Mouse (Mus musculus) limb, embryonic 13.5 days (tissue): ENCODE measurements around the gene Abcb5. TPM values are rescaled to one million over a fixed set of nuclear protein-coding genes. Genes with fewer than 3 reads are reported as not detected.

Source experiments
- ATAC-seq: fragments of 200-750 bp; cut with Nextera tagmentation; 2 replicates; pipeline ENCODE4 v1.8.0; 2017; ENCODE audit warnings: low read depth, moderate number of reproducible peaks, moderate TSS enrichment; ENCODE audit not compliant: low FRiP score
- H3K27ac ChIP-seq: fragments of 300-500 bp; sonication (generic); 2 replicates; pipeline ENCODE4 v1.5.1; 2015; ENCODE audit warnings: inconsistent platforms, mild to moderate bottlenecking, moderate library complexity
- H3K27me3 ChIP-seq: fragments of 300-500 bp; sonication (generic); 2 replicates; pipeline ENCODE4 v1.6.1; 2015; ENCODE audit warnings: mild to moderate bottlenecking, inconsistent platforms
- H3K36me3 ChIP-seq: fragments of 300-500 bp; sonication (generic); 2 replicates; pipeline ENCODE4 v1.6.1; 2015; ENCODE audit warnings: inconsistent platforms, mild to moderate bottlenecking, moderate library complexity
- H3K4me1 ChIP-seq: fragments of 300-500 bp; sonication (generic); 2 replicates; pipeline ENCODE4 v1.6.1; 2015; ENCODE audit warnings: inconsistent platforms
- H3K4me2 ChIP-seq: fragments of 300-500 bp; sonication (generic); replicated peaks from 2 replicates; pipeline ENCODE4 v1.6.1; 2015; ENCODE audit warnings: inconsistent platforms, mild to moderate bottlenecking, moderate library complexity
- H3K4me3 ChIP-seq: fragments of 300-500 bp; sonication (generic); 2 replicates; pipeline ENCODE4 v1.5.1; 2015; ENCODE audit warnings: moderate library complexity, mild to moderate bottlenecking, inconsistent platforms
- H3K9ac ChIP-seq: fragments of 300-500 bp; sonication (generic); 2 replicates; pipeline ENCODE4 v1.6.1; 2015; ENCODE audit warnings: mild to moderate bottlenecking, inconsistent platforms
- H3K9me3 ChIP-seq: fragments of 300-500 bp; sonication (generic); 2 replicates; pipeline ENCODE4 v1.6.1; 2016; ENCODE audit warnings: inconsistent platforms
- WGBS: fragments of 180-500 bp; shearing (Covaris S2); methylation state at CpG from one replicate; pipeline ENCODE4 v1.1.7; 2015; 5-methylcytosine and 5-hydroxymethylcytosine counted together
- polyA plus RNA-seq: library from polyadenylated mRNA; unstranded; fragments of >200 nt; fragmentation: Nextera tagmentation; extraction: Ambion mirVana; gene quantifications from 2 replicates; pipeline ENCODE4 v1.2.1, GENCODE M21; 2015

Gene Abcb5
- polyA plus RNA-seq, 1 experiment from 2014 or later: 0.04 TPM

DNA sequence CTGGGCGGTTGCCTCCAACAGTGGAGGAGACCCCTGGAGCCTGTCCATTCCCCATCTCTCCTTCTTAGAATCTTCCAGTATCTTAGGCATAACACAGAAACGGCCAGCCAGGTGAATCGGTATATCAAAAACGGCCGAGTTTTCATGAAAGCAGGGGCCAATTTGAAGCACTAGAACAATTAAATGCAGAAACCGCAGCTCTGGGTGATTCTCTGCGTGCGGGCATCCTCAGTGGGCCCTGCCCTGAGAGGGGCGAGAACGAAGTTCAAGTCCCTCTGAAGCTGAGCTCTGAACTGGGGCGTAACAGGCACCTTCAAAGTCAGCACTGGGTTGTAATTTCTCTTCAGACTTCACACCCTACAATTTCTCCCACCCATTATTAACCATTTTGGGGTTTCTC is 128.9 kb downstream of the Abcb5 start:
- Histone ChIP-seq H3K9me3 (no peaks in the 10 kb centered on the region), H3K27ac (no peak overlapping the region), H3K36me3 (no peaks in the 10 kb centered on the region), H3K9ac (no peak overlapping the region), H3K4me3 (peak overlapping the region; percentile 58), H3K4me2 (peak overlapping the region; percentile 95), H3K4me1 (peaks cover 12% of the 10 kb centered on the region), H3K27me3 (peaks cover 67% of the 10 kb centered on the region)
- 3% methylated on average over 11 of the region's 11 CpGs for WGBS
- ATAC-seq: no peak

DNA sequence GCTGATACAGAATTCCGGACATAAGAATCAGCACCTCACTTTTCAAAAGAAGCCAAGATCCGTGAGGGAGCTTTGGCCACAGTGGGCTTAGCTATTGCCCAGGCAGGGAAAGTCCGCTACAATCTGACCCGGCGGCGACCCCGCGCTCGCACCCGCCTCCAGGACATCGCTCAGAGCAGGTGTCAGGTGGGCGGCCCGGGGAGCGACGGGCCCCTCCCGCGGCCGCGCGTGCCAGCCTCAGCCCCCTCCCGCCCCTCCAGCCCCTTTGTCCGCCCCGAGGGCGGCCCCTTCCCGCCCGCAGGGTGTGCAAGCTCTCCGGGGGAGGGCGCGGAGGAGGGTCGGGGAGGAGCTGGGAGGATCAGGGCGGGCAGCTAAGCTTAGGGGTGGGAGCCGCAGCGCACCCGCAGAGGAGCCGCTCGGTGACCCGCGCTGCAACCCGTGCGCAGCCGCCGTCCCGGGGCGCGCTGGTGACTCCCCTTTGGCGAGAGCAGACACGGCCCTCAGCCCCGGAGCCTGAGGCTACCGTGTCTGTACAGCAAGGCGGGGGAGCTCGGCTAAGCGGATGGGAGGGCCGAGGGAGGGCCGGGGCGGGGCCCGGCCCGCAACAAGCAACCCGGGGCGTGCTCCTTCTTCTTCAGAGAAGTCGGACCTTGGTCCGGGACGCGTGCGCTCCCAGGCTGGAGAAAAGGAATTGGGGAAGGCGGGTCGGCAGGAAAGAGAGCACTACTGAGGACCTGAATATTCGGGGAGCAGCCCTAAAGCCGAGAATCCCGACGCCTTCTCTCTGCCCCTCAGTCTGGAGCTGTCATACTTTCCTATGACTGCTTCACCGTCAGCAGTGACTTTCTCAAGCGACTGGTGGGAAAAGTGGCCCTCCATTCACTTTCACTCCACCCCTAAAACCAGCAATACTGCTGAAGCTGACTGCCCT is 129.5 kb downstream of the Abcb5 start:
- Histone ChIP-seq H3K9ac (peak overlapping the region; percentile 65), H3K27me3 (peaks cover 67% of the 10 kb centered on the region), H3K4me2 (peak overlapping the region; percentile 95), H3K27ac (no peak overlapping the region), H3K4me3 (peak overlapping the region; percentile 58), H3K4me1 (peaks cover 12% of the 10 kb centered on the region), H3K9me3 (no peaks in the 10 kb centered on the region), H3K36me3 (no peaks in the 10 kb centered on the region)
- ATAC-seq: peak; percentile 82
- WGBS: under 1% methylated on average over 71 of the region's 72 CpGs

DNA sequence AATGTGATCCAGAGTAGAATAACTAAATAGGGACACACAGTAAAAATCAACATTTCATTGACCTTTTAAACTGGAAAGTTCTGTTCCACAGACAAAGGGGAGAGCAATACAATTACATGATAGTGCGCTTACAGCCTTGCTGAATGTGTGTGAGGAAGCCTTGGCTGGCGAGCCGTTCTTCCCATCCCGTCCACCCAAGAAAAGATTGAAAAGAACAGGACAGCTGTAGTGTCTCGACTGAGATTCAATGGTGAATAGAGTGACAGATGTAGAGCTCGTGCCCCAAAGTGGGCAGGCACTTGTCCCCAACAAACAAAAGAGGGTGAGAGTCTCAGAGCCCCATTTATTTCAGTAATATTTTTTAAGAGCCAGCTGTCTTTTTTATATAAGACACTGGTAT is 136.3 kb downstream of the Abcb5 start:
- Histone ChIP-seq H3K27ac (no peak overlapping the region), H3K27me3 (peaks cover 5% of the 10 kb centered on the region; the same call in 1 of the 2 replicates), H3K4me2 (no peak overlapping the region), H3K4me1 (no peaks in the 10 kb centered on the region), H3K36me3 (no peaks in the 10 kb centered on the region), H3K9me3 (no peaks in the 10 kb centered on the region), H3K4me3 (no peak overlapping the region), H3K9ac (no peak overlapping the region)
- ATAC-seq: no peak
- 88% methylated on average over 6 of the region's 6 CpGs for WGBS

Other genes with a start within 250 kb of the Abcb5 start
- 2.2 and 2.9 TPM in 2 replicates for gene Sp8, start 120.1 kb downstream of the Abcb5 start, polyA plus RNA-seq